Mouse (Mus musculus): ENCODE results near the gene Chaf1a.

DNA sequence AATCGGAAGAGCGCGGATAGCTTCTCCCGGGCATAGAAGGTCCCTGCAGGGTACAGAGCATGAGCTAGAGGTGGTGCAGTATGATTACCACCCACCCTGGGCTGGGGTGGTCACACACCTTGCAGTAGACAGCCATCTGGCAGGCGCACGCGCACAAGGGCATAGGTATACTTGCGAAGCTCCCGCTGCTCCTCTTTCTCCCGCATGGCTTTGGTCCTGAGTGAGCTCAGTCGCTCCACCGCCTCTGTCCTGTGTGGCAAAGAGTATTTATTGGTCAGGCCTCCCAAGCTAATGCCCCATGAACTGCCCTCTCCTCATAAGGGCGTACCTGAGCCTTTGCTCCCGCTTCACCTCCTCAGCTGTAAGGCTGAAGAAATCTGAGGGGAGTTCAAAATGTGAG is 28.8 kb downstream of the Chaf1a start:
- no peak for TF ChIP-seq CTCF (IDR thresholded peaks at IDR 0.05; ENCODE audit: borderline replicate concordance, control insufficient read depth, extremely low read depth, insufficient read depth, low read length, poor library complexity)
- TF ChIP-seq POLR2A (IDR thresholded peaks at IDR 0.05; ENCODE audit: control insufficient read depth, extremely low read depth, insufficient read depth, low read length, poor library complexity), result no peak

Measured in thymus, adult 2 months (tissue).